Mouse (Mus musculus): ENCODE measurements around the gene 4930564D02Rik.

GRCm38 (mm10) chr3:105105827-105106226 lies 39.2 kb downstream of the 4930564D02Rik start:
- TF ChIP-seq CTCF (IDR thresholded peaks at IDR 0.05; ENCODE audit: control insufficient read depth, insufficient read depth, insufficient read length), result no peak
- TF ChIP-seq MYOD1 (IDR thresholded peaks at IDR 0.05; ENCODE audit: control insufficient read depth, insufficient read length, low read depth), result no peak

All from C2C12 (cell line).